Mouse (Mus musculus): ENCODE results near the gene Fam172a. TPM values are rescaled to one million over a fixed set of nuclear protein-coding genes. Genes with fewer than 3 reads are reported as not detected.
A peak's percentile ranks its signal among the peaks of the same experiment; 100 is the strongest.

Fam172a gene
- total and polyA plus RNA-seq, 2 experiments: 2.9 to 9.6 TPM

- 84% methylated on average over 4 of the region's 4 CpGs for WGBS
- H3K4me1 ChIP-seq (ENCODE audit: control insufficient read depth, insufficient read depth, low read length): peaks cover 3% of the 10 kb centered on the region
- H3K4me3 ChIP-seq (ENCODE audit: insufficient read depth, low read depth, low read length): no peak overlapping the region
- no peaks in the 10 kb centered on the region for H3K36me3 ChIP-seq (ENCODE audit: control insufficient read depth, insufficient read depth, low read length)
- no peaks in the 10 kb centered on the region for H3K27me3 ChIP-seq (ENCODE audit: control insufficient read depth, insufficient read depth, low read length)
- no peak overlapping the region for H3K9ac ChIP-seq (ENCODE audit: low read depth, low read length)
- H3K79me2 ChIP-seq (ENCODE audit: control insufficient read depth, insufficient read depth, low read length): no peaks in the 10 kb centered on the region
- no peak for DNase-seq (ENCODE audit: extremely low read depth, low read depth, low spot score)
- TF ChIP-seq POLR2A (IDR thresholded peaks at IDR 0.05; ENCODE audit: extremely low read depth, insufficient read depth, low read length): no peak
- no peak for TF ChIP-seq CTCF (IDR thresholded peaks at IDR 0.05; ENCODE audit: low read depth, low read length)
- H3K27ac ChIP-seq (replicated peaks; ENCODE audit: insufficient read depth, low read depth, low read length): no peak overlapping the region
These were observed 176.3 kb downstream of the Fam172a start for GRCm38 (mm10) chr13:77878120-77878519.

- H3K27me3 ChIP-seq (ENCODE audit: control insufficient read depth, insufficient read depth, low read length): no peaks in the 10 kb centered on the region
- H3K27ac ChIP-seq (replicated peaks; ENCODE audit: insufficient read depth, low read depth, low read length): no peak overlapping the region
- TF ChIP-seq POLR2A (IDR thresholded peaks at IDR 0.05; ENCODE audit: extremely low read depth, insufficient read depth, low read length) (no peak), CTCF (IDR thresholded peaks at IDR 0.05; ENCODE audit: low read depth, low read length) (no peak)
- no peak overlapping the region for H3K9ac ChIP-seq (ENCODE audit: low read depth, low read length)
- H3K79me2 ChIP-seq (ENCODE audit: control insufficient read depth, insufficient read depth, low read length): no peaks in the 10 kb centered on the region
- H3K4me1 ChIP-seq (ENCODE audit: control insufficient read depth, insufficient read depth, low read length): peaks cover 3% of the 10 kb centered on the region
- no peak overlapping the region for H3K4me3 ChIP-seq (ENCODE audit: insufficient read depth, low read depth, low read length)
- WGBS: 38% methylated on average over 3 of the region's 3 CpGs
- DNase-seq (ENCODE audit: extremely low read depth, low read depth, low spot score): peak; percentile 24
- H3K36me3 ChIP-seq (ENCODE audit: control insufficient read depth, insufficient read depth, low read length): no peaks in the 10 kb centered on the region
These were observed 176.7 kb downstream of the Fam172a start for GRCm38 (mm10) chr13:77878545-77878944.

GRCm38 (mm10) chr13:77897619-77898018 is 195.8 kb downstream of the Fam172a start:
- peak; percentile 9 for DNase-seq (ENCODE audit: extremely low read depth, low read depth, low spot score)
- H3K27me3 ChIP-seq (ENCODE audit: control insufficient read depth, insufficient read depth, low read length): no peaks in the 10 kb centered on the region
- H3K36me3 ChIP-seq (ENCODE audit: control insufficient read depth, insufficient read depth, low read length): peaks cover 1% of the 10 kb centered on the region; the same call in 1 of the 2 replicates
- no peaks in the 10 kb centered on the region for H3K4me1 ChIP-seq (ENCODE audit: control insufficient read depth, insufficient read depth, low read length)
- no peak overlapping the region for H3K9ac ChIP-seq (ENCODE audit: low read depth, low read length)
- H3K79me2 ChIP-seq (ENCODE audit: control insufficient read depth, insufficient read depth, low read length): no peaks in the 10 kb centered on the region
- H3K27ac ChIP-seq (replicated peaks; ENCODE audit: insufficient read depth, low read depth, low read length): no peak overlapping the region
- no peak for TF ChIP-seq POLR2A (IDR thresholded peaks at IDR 0.05; ENCODE audit: extremely low read depth, insufficient read depth, low read length)
- TF ChIP-seq CTCF (IDR thresholded peaks at IDR 0.05; ENCODE audit: low read depth, low read length): no peak
- no peak overlapping the region for H3K4me3 ChIP-seq (ENCODE audit: insufficient read depth, low read depth, low read length)
- 49% methylated on average over 2 of the region's 2 CpGs for WGBS

DNA sequence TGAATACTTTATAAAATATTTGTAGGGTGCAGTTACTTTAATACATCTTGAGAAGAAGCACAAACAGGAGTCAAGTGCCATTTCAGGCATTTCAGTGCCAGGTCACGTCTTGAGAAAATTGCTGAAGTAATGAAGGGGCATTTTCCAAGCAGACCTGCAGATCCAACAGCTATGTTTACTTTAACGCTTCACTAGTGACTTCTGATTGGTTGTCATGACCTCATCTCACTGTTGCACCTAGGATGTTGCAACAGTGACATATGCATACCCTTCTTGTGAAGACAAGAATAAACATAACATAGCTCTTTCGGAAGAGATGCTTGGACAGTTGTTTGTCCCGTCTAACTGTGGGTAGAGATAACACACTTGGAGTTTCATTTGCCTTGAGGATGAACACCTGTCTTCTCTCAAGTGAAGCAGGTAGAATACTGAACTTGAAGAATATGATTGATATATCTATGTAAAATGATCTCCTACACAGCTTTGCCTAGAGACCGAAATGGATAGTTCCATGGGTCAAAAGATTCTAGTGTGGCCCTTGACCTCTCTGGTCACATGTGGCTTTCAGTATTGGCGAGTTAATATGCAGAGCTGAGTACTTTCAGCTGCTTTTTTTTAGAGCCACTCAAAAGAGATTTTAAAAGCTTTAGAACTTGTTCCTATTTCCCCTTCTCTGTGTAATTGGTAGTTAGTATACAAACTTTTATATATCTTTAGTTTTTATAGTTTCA is 196.4 kb downstream of the Fam172a start:
- Histone ChIP-seq H3K4me1 (ENCODE audit: control insufficient read depth, insufficient read depth, low read length) (no peaks in the 10 kb centered on the region), H3K27me3 (ENCODE audit: control insufficient read depth, insufficient read depth, low read length) (no peaks in the 10 kb centered on the region), H3K79me2 (ENCODE audit: control insufficient read depth, insufficient read depth, low read length) (no peaks in the 10 kb centered on the region), H3K36me3 (ENCODE audit: control insufficient read depth, insufficient read depth, low read length) (peaks cover 2% of the 10 kb centered on the region; the same call in 1 of the 2 replicates), H3K4me3 (ENCODE audit: insufficient read depth, low read depth, low read length) (no peak overlapping the region), H3K9ac (ENCODE audit: low read depth, low read length) (no peak overlapping the region), H3K27ac (replicated peaks; ENCODE audit: insufficient read depth, low read depth, low read length) (no peak overlapping the region)
- DNase-seq (ENCODE audit: extremely low read depth, low read depth, low spot score): peak; percentile 37
- 41% methylated on average over 6 of the region's 6 CpGs for whole genome bisulfite sequencing
- no peak for TF ChIP-seq CTCF (IDR thresholded peaks at IDR 0.05; ENCODE audit: low read depth, low read length)
- no peak for TF ChIP-seq POLR2A (IDR thresholded peaks at IDR 0.05; ENCODE audit: extremely low read depth, insufficient read depth, low read length)

DNA sequence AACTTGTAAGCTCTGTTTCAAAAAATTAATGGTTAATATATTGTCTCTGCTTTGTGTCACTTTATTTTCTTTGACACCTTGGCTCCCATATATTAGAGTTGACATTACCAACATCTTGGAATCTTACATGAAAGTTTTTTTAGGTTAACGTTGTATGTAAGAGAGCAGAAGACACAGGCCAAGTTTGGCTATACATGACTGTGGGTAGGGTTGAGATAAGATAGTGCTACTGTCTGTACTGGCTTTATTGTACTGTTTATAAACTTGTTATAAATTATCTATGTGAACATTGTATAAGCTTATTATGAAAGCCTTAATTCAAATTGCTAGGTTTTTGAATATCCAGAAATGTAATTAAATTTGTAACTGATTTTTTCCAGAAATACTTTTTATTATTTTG is 197.9 kb downstream of the Fam172a start:
- DNase-seq (ENCODE audit: extremely low read depth, low read depth, low spot score): no peak
- no peaks in the 10 kb centered on the region for H3K27me3 ChIP-seq (ENCODE audit: control insufficient read depth, insufficient read depth, low read length)
- peaks cover 2% of the 10 kb centered on the region; the same call in 1 of the 2 replicates for H3K36me3 ChIP-seq (ENCODE audit: control insufficient read depth, insufficient read depth, low read length)
- TF ChIP-seq CTCF (IDR thresholded peaks at IDR 0.05; ENCODE audit: low read depth, low read length) (no peak), POLR2A (IDR thresholded peaks at IDR 0.05; ENCODE audit: extremely low read depth, insufficient read depth, low read length) (no peak)
- H3K79me2 ChIP-seq (ENCODE audit: control insufficient read depth, insufficient read depth, low read length): no peaks in the 10 kb centered on the region
- no peak overlapping the region for H3K9ac ChIP-seq (ENCODE audit: low read depth, low read length)
- H3K27ac ChIP-seq (replicated peaks; ENCODE audit: insufficient read depth, low read depth, low read length): no peak overlapping the region
- 57% methylated on average over 1 of the region's 1 CpGs for WGBS
- no peaks in the 10 kb centered on the region for H3K4me1 ChIP-seq (ENCODE audit: control insufficient read depth, insufficient read depth, low read length)
- H3K4me3 ChIP-seq (ENCODE audit: insufficient read depth, low read depth, low read length): no peak overlapping the region

GRCm38 (mm10) chr13:77900843-77901242 is 199.0 kb downstream of the Fam172a start:
- Histone ChIP-seq H3K27ac (replicated peaks; ENCODE audit: insufficient read depth, low read depth, low read length) (no peak overlapping the region), H3K27me3 (ENCODE audit: control insufficient read depth, insufficient read depth, low read length) (no peaks in the 10 kb centered on the region), H3K9ac (ENCODE audit: low read depth, low read length) (no peak overlapping the region), H3K36me3 (ENCODE audit: control insufficient read depth, insufficient read depth, low read length) (peaks cover 2% of the 10 kb centered on the region; the same call in 1 of the 2 replicates), H3K4me3 (ENCODE audit: insufficient read depth, low read depth, low read length) (no peak overlapping the region), H3K79me2 (ENCODE audit: control insufficient read depth, insufficient read depth, low read length) (no peaks in the 10 kb centered on the region), H3K4me1 (ENCODE audit: control insufficient read depth, insufficient read depth, low read length) (no peaks in the 10 kb centered on the region)
- no peak for DNase-seq (ENCODE audit: extremely low read depth, low read depth, low spot score)
- TF ChIP-seq POLR2A (IDR thresholded peaks at IDR 0.05; ENCODE audit: extremely low read depth, insufficient read depth, low read length) (no peak), CTCF (IDR thresholded peaks at IDR 0.05; ENCODE audit: low read depth, low read length) (no peak)

All from liver, adult 2 months (tissue).